Mouse (Mus musculus) spleen, adult 12 weeks (tissue): ENCODE results near the gene Tgfbr3.

Experiments
- DNase-seq: peaks from one replicate; pipeline ENCODE4 v3.0.0; 2022; ENCODE audit warnings: low spot score

Gene Tgfbr3

DNA sequence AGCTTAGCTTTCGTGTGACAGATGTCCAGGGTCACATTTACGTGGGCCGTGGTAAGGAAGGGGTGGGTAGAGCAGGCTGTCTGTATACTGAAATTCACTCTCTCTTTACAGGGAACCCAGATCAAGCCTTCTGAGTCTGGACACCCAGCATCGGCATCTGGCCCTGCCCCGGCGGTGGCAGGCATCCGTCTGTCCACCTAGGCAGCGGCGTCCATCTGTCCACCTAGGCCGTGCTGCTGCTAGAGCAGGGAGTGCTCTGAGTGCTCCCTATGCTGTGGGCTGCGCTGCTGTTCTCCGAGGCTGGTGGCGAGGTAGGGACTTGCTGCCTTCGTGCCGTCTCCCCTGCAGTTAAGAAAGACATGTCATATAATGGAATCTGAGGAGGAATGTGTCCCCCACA is 180.0 kb downstream of the Tgfbr3 start:
- no peak for DNase-seq

DNA sequence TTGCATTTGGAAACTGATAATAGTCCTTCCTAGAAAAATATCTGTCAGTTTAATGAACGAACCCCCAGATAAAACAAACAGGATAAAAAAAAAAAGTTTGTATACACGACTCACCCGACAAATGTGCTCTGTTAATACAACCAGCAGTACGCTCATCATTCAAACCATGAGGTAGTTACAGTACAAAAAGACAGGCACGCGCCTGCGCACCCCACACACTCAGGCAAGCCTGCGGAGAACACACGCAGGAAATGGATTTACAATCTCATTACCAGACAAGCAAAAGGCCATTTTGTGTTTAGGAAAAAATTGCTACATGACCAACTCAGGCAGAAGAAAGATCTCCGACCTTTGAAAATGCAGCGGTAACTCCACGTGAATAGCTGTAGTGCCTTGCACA is 182.6 kb downstream of the Tgfbr3 start:
- no peak for DNase-seq

DNA sequence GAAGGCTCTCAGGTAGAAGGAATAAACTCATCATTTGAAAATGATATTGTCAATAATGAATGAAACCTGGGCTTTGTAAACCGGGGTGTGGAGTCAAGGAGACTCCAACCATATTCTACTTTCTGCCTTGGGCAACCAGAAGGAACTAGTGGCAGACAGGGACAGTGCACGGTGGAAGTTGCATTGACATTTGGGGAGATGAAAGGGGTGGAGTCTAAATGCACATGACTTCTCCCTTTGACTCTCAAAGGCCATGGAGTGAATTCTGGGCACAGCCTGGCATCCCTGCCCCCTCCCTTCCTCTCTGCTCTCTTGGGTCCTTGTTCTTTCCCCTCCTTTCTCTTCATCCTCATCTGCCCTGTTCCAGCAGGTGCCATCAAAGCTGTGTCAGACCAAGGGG is 183.3 kb downstream of the Tgfbr3 start:
- DNase-seq: no peak

DNA sequence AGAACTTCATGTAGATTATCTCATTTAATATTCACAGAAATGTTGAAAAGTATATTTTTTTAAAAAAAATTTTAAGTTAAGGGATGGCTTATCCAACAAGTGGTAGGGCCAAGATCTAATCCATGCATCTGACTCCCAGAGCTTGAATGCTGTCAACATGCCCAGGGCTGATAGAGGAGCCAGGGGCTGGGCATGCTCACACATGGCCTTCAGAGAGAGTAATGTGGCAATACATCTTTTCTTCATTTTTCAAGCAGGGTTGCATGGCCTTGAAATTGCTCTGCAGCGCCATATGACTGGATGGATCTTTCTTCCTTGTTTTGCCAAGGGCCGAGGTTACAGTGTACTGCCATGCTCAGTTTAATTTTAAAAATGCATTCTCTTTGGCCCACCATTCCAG is 185.8 kb downstream of the Tgfbr3 start:
- no peak for DNase-seq

DNA sequence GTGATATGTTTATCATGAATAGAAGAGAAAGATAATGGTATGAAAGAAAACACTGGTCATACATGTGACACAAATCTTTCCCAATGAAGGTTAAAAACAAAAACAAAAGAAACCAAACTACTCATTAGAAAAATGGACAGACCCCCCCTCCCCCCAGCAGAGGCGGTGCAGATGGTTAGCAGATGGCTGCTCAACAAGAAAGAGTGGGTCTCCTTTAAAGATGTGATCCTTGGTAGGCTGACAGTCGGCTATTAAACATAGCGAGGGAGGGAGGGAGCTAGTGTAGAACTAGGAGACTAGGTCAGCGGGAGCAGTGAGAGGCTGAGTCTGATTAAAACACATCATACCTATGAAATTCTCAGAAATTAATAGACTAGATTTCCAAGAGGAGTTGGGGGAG is 186.5 kb downstream of the Tgfbr3 start:
- DNase-seq: no peak

DNA sequence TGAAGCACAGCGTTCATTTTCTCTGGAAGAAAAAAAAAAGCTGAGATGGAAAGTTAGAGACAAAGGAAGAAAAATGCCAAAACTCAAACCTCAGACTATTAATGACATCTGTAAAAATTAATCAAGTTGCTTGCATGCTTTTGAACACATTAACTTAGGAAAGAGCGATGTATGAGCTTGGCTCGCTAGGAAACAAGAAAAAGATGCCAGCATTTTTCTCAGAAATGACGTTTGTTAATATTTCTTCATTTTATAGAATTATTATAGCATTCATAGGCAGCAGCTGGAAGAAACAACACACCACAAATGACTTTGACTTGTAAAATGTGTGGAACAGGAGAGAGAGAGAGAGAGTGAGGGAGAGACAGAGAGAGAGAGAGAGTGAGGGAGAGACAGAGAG is 187.7 kb downstream of the Tgfbr3 start:
- DNase-seq: no peak

DNA sequence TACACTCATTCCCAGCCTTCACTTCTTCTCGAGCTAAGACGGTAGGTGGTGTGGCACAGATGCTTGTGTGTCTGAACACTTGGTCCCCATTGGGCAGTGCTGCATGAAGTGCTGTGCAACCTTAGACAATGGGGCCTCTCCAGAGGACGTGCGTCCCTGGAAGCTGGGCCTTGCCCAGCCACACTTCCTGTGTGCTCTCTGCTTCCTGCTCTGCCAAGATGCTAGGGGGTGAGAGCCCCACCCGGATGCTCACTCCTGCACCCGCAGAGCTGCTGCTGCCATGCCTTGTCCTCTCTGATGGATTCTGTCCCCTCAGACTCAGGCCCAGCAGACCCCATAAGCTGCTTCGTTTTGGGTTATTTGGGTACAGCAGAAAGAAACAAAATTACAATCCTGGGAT is 188.3 kb downstream of the Tgfbr3 start:
- DNase-seq: no peak

DNA sequence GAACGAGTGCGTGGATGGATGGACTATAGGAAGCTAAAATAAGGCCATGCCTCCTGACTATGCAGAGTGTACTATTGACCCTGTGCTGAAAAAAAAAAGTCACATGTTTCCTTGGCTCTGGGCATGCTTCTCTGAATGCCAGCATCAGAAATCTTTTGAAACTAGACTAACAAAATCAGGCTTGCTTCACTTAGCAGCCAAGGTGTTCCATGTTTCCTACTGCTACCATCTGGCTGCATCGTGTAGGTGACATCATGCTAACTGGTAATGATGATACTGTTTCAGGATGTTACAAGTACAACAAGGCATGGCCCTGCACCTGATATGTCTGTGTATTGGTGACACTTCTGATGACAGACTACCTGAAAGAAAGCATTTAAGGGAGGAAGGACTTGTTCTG is 189.8 kb downstream of the Tgfbr3 start:
- DNase-seq: no peak

DNA sequence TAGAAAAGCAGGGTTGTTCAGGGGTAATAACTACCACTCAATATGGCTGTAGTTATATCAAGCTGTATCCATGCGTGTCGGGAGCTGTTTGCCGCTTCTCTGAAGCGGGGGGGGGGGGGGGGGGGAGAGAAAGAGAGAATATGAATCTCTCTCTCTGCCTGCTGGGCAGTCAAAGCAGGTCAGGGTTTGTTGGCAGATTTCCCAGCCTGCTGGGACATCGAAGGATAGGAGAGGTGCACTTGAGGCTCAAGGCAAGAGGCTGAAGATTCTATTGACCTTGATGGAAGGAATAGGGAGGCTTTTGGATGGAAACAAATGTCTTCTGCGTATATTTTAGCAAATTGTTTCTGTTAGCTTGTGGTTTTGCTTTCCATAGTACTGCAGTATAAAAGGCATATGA is 190.4 kb downstream of the Tgfbr3 start:
- no peak for DNase-seq

DNA sequence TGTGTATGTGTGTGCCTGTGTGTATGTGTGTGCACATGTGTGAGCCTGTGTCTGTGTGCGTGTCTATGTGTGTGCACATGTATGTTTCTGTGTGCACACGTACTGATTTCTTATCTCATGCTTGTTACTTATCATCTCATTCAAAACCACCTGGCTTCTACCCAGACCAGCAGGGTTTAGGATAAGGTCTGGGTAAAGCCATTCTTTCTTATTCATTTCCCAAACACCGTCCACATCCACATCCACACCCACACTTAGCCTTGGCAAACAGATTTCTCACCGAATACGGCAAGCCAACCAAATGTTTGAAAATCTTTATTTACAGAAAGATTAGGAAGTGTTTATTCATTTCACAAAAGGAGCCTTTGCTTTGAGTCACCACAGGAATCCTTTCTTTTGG is 191.4 kb downstream of the Tgfbr3 start:
- no peak for DNase-seq

DNA sequence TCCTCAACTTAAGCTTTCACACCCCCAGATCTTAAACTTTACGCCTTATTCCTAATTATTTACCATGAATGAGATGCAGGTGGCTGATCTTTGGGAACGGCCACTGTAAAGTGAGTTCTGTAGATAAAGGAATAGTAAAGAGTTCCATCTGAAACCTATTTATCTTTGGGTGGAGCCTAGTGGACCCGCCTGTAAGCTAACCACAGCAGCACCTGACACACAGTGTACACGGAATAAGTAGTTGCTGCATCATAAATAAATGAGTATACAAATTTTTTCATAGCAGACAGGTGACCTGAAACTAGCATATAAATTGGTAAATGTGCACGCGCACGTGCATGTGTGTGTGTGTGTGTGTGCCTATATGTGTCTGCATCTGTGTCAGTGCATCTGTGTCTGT is 192.1 kb downstream of the Tgfbr3 start:
- no peak for DNase-seq

DNA sequence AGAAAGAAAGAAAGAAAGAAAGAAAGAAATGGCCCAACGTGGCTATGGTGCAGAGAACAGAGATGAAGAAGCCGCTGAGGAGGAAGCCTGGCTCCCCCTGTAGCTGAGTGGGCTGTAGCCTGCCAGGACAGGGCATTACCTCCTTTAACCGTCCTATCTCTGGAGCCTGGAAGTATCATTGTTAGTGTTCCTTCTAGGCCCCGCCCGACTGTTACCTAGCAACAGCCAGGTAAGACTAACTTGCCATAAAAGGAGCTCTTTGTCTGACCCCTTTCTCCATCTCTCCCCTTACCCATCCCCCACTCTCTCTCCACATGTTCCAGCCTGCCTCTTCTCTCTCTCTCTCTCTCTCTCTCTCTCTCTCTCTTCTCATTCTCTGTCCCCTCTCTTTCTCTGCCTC is 195.2 kb downstream of the Tgfbr3 start:
- DNase-seq: no peak

DNA sequence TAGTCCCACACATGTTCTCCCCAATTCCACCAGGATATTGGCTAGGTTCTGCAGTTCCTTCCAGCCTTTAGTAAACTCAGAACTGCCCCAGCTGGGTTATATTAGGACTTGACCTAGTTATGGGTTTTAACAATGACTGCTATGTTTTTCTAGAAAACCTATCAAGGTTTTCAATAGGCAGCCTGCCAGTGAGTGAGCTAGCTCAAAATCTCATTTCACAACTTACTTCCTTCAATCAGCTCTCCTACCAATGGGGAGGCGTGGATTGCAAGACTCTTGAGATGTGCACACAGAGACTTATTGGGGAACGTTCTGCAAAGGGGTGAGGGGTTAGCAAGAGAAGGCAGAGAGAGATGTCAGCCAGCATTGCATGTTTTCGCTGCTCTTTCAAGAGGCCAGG is 196.2 kb downstream of the Tgfbr3 start:
- DNase-seq: no peak

DNA sequence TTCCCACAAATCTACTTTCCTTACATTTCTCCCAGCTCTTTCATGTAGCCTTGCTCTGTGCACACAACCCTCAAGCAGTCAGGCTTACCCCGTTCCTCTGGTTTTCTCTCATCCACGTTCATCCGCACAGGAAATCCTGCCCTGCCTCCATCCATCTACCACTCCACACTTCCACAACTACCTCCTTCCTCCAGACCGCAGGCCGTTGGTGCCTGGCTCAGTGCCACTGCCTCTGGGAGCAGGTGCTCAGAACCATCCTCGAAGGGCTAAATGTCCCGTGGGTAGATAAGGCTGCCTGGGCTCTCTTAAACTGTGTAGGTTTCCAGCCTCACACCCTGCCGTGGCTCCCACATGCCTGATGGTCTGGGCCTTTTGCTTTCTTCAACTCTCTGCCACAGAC is 197.3 kb downstream of the Tgfbr3 start:
- DNase-seq: no peak

DNA sequence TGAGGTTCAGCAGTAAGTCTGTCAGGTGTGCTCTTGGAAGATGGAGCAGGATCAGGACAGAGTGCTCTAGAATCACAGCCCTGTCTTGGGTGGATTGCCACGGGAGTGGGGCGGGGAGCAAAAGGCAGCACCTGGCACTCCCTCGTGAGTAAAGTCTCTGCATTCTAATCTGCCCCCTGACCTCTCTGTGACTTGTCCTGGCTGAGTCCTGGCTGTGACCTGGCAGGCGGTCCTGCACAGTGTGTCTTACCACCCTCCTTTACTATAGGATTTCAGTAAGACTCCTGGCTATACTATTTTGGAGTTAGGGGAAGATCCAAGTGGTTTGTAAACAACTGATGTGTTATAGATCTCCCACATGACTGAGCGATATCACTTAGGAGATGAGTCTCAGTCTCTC is 199.5 kb downstream of the Tgfbr3 start:
- DNase-seq: no peak

DNA sequence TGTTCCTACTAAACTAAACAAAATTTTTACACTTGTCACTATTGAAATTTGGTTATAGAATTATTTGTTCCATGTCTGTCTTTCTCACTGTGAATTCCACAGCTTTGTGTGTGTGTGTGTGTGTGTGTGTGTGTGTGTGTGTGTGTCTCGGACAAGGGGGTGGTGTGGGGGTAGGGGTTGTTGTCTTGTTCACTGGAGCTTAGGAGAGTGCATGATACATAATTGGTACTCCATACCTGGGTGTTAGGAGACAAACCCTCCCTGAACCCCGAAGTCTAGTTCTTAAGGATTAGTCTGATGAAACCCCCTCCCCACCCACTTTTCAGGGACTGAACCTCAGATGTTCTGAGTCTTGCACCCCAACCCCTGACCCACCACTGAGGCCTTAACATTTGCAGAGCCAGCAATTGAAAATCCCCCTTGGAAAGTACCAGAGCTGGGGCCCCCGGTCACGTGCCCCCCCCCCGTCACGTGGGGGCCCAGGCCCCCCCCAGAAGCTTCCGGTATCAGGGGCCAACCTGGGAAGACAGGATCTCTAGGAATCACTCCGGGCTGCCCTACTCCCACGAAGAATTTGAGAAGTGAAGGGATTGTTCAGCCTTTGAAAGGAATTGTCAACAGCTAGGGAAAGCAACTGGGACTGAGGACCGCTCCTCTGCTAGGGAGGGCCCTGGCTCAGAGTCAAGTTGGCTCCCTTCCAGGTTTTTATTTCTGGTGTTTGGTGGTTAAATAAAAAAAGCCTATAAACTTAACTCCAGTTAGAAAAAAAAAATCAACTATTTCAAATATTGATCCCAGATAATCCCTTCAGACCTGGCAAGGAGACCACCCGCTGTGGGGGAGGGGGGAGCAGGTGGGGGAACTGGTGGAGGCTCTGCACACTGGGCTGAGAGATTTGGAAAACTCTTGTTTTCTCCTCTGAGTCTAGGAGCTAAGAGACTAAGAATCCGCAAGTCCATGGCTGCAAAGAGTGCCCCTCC is 201.3 kb downstream of the Tgfbr3 start:
- no peak for DNase-seq

DNA sequence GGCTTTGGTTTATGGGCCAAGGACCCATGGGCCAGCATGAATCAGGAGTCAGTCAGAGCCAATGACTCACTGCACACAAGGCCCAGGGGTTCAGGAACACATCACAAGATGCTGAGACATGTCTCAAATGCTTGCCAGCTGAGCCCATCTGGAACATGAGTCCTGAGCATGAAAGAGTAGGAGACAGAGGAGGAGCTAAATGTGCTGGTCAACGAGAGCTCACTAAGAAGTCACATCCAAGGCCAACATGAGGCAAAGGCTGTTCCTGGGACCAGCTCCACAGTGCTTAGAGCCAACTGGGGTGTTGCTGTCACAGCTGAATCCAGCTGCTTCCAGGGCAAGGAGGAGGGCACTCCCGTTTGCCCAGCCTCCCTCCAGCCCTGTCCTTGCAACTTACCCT is 202.1 kb downstream of the Tgfbr3 start:
- no peak for DNase-seq

DNA sequence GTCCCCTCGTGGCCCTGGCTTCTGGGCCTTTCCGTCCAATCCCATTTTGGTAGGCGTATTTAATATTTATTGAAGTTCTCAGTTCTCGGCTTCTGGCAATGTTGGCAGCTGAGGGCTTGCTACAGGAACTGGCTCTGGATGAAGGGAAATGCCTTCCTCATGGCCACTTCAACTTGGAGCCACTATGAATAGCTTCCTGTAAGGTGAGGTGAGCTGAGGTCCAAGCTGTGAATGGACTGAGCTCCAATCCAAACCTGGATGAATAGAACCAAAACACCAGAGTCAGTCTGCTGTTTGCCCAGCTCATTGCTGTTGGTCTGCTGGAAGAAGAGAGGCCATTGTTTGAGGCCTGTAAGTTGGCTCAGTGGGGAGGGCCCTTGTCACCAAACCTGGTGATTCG is 203.3 kb downstream of the Tgfbr3 start:
- DNase-seq: no peak

DNA sequence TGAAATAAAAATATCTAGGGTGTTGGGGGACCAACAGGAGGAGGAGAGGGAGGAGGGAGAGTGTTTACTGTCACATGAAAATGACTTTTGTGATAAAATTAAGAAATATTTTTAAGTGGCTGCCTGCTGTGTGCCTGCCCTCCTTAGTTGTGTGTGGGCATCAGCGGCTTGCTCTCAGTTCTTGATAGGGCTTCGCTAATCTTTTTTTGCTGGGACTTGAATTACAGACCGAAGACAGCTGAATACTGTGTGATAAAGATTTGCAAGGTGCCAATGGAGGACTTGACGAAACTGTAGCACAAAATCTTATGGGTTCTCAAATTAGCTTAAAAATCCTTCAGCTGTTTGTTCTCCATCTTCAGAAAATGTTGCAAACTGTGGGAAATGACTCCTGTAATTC is 205.0 kb downstream of the Tgfbr3 start:
- DNase-seq: no peak

DNA sequence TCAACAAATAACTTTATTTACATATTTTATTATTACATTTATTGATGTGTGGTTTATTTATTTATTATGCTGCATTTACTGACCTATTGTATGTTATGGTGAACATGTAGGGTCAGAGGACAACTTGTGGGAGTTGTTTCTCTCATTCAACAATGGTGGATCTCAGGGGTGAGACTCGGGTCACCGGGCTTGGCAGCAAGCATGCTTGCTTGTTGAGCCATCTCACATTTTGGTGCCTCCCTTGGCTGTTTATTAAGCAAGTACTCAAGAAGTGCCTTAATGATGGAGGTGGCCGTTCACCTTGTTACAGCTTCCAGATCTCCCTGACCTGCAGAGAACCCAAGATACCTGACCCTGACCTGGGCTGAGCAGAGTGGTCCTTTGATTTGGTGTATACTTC is 207.4 kb downstream of the Tgfbr3 start:
- DNase-seq: no peak

DNA sequence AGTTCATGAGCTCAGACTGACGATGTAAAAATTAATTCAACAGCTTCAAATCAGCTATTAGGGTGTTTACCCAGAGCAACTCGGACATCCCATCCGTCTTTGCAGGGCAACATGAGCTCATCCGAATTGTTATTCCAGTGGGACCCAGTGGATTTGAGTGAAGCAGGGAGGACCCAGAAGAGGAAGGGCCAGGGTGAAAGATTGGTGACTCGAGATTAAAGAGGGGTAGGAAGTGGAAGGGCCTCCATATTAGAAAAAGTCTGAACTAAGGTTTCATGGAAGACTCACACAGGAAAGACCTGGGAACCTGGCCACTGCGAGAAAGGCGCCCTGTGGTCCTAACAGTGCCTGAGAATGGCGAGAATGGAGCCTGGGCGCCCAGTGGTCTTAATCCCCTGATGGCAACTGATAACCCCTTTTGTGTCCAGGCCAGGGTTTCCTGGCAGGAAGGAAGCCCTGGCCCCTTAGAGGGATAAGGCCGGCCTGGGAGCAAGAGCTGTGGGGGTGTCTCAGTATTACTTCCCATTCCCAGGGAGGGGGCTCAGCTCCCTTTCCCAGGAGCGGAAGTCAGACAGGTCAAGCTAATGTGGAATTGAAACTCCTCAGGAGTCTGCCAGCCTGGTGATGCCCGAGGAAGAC is 208.3 kb downstream of the Tgfbr3 start:
- no peak for DNase-seq

DNA sequence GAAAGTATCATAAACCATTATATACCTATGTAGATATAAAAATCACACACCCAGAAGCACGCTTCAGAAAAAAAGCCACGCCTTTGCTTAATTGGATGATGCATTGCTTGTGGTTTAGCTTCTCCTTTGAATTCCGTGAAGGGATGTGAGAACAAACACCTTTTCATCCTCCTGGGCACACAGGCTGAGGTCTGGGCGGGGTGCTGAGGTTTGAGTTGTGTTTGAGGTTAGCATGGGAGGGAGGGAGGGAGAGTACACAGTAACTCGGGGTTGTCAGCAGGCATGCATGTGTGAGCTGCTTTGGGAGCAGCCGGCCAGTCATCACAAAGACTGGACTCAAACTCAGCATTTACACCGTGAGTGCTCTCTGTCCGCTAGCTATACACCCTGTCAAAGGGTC is 209.5 kb downstream of the Tgfbr3 start:
- DNase-seq: no peak

DNA sequence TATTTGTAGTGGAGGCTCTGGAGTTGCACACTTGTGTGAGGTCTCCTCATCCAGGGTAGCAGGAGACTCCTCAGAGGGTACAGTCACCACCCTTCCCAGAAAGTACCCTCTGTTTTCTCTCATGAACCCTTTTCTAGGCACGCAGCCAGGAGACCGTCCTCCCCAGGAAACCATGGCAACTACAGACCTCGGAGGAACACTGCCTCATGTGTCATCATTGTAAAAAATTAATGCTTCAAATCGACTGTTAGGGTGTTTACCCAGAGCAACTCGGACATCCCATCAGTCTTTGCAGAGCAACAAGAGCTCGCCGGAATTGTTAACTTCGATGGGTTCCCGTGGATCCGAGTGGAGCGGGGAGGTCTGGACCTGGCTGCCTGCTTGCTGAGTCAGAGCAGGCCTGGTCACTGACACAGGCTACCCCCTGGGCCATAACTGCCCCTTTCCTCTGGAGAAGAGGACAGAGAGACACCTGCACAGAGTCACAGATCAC is 210.2 kb downstream of the Tgfbr3 start:
- DNase-seq: no peak

DNA sequence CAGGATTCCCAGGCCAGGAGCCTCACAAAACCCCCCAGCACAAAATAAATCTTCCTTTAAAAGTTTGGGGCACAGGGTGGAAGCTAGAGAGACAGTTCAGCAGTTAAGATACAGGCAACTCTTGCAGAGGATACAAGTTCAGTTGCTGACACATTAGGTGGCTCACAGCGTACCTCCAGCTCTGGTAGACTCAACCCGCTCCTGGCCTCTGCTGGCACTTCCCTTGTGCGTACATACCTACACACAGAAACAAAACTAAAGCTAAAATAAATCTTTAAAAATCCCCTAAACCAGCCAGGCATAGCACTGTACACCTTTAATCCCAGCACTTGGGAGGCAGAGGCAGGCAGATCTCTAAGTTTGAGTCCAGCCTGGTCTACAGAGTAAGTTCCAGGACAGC is 211.1 kb downstream of the Tgfbr3 start:
- DNase-seq: no peak
